Mouse (Mus musculus): ENCODE measurements at regions not wholly inside any gene's neighbourhood (a gene's known extent, or its start where the extent isn't known, plus 50 kb on each side); places are given as distances from the start of the nearest gene placed in this dataset.

GRCm38 (mm10) chr3:9373896-9374295 is 236.0 kb downstream of the Zfp704 start:
- ATAC-seq (replicated peaks; ENCODE audit: low read depth, poor library complexity, severe bottlenecking): no peak

GRCm38 (mm10) chr3:9370096-9370495 is 239.8 kb downstream of the Zfp704 start:
- no peak for ATAC-seq (replicated peaks; ENCODE audit: low read depth, poor library complexity, severe bottlenecking)

GRCm38 (mm10) chr3:9365791-9366190 is 244.1 kb downstream of the Zfp704 start:
- ATAC-seq (replicated peaks; ENCODE audit: low read depth, poor library complexity, severe bottlenecking): no peak

GRCm38 (mm10) chr3:9359186-9359585 is 250.7 kb downstream of the Zfp704 start:
- no peak for ATAC-seq (replicated peaks; ENCODE audit: low read depth, poor library complexity, severe bottlenecking)

GRCm38 (mm10) chr3:9358111-9358510 is 251.8 kb downstream of the Zfp704 start:
- ATAC-seq (replicated peaks; ENCODE audit: low read depth, poor library complexity, severe bottlenecking): no peak

GRCm38 (mm10) chr3:9357639-9358038 is 252.2 kb downstream of the Zfp704 start:
- no peak for ATAC-seq (replicated peaks; ENCODE audit: low read depth, poor library complexity, severe bottlenecking)

GRCm38 (mm10) chr3:9355875-9356274 is 254.0 kb downstream of the Zfp704 start:
- no peak for ATAC-seq (replicated peaks; ENCODE audit: low read depth, poor library complexity, severe bottlenecking)

GRCm38 (mm10) chr3:9354756-9355155 is 255.1 kb downstream of the Zfp704 start:
- ATAC-seq (replicated peaks; ENCODE audit: low read depth, poor library complexity, severe bottlenecking): no peak

- no peak for ATAC-seq (replicated peaks; ENCODE audit: low read depth, poor library complexity, severe bottlenecking)
Observed at GRCm38 (mm10) chr3:9352251-9352650, 257.6 kb downstream of the Zfp704 start.

GRCm38 (mm10) chr3:9349822-9350221 is 260.1 kb downstream of the Zfp704 start:
- ATAC-seq (replicated peaks; ENCODE audit: low read depth, poor library complexity, severe bottlenecking): no peak; the same call in 1 of the 2 replicates

- ATAC-seq (replicated peaks; ENCODE audit: low read depth, poor library complexity, severe bottlenecking): peak; percentile 48
Observed at GRCm38 (mm10) chr3:9347446-9347860, 262.4 kb downstream of the Zfp704 start.

GRCm38 (mm10) chr3:9346857-9347445 is 262.9 kb downstream of the Zfp704 start:
- ATAC-seq (replicated peaks; ENCODE audit: low read depth, poor library complexity, severe bottlenecking): peak; percentile 70

- ATAC-seq (replicated peaks; ENCODE audit: low read depth, poor library complexity, severe bottlenecking): no peak
Observed at GRCm38 (mm10) chr3:9346356-9346755, 263.5 kb downstream of the Zfp704 start.

- ATAC-seq (replicated peaks; ENCODE audit: low read depth, poor library complexity, severe bottlenecking): no peak
Observed at GRCm38 (mm10) chr3:9345885-9346284, 264.0 kb downstream of the Zfp704 start.

- no peak for ATAC-seq (replicated peaks; ENCODE audit: low read depth, poor library complexity, severe bottlenecking)
Observed at GRCm38 (mm10) chr3:9343586-9343985, 266.3 kb downstream of the Zfp704 start.

- ATAC-seq (replicated peaks; ENCODE audit: low read depth, poor library complexity, severe bottlenecking): no peak
Observed at GRCm38 (mm10) chr3:9342167-9342566, 267.7 kb downstream of the Zfp704 start.

- no peak for ATAC-seq (replicated peaks; ENCODE audit: low read depth, poor library complexity, severe bottlenecking)
Observed at GRCm38 (mm10) chr3:9341657-9342056, 268.2 kb downstream of the Zfp704 start.

GRCm38 (mm10) chr3:9341244-9341643 is 268.6 kb downstream of the Zfp704 start:
- ATAC-seq (replicated peaks; ENCODE audit: low read depth, poor library complexity, severe bottlenecking): no peak

- peak; percentile 46 for ATAC-seq (replicated peaks; ENCODE audit: low read depth, poor library complexity, severe bottlenecking)
Observed at GRCm38 (mm10) chr3:9340788-9341187, 269.1 kb downstream of the Zfp704 start.

- ATAC-seq (replicated peaks; ENCODE audit: low read depth, poor library complexity, severe bottlenecking): no peak
Observed at GRCm38 (mm10) chr3:9340344-9340743, 269.5 kb downstream of the Zfp704 start.

- ATAC-seq (replicated peaks; ENCODE audit: low read depth, poor library complexity, severe bottlenecking): peak; percentile 55
Observed at GRCm38 (mm10) chr3:9339669-9340068, 270.2 kb downstream of the Zfp704 start.

- no peak for ATAC-seq (replicated peaks; ENCODE audit: low read depth, poor library complexity, severe bottlenecking)
Observed at GRCm38 (mm10) chr3:9335580-9335979, 274.3 kb downstream of the Zfp704 start.
